Mouse (Mus musculus) kidney, adult 2 months (tissue): ENCODE measurements at regions not wholly inside any gene's neighbourhood (a gene's known extent, or its start where the extent isn't known, plus 50 kb on each side); places are given as distances from the start of the nearest gene placed in this dataset.

ENCODE experiments used
- CTCF ChIP-seq: fragments of 200-500 bp; conservative IDR thresholded peaks from 2 replicates; pipeline ENCODE4 v1.5.1; 2011; ENCODE audit warnings: low read depth, mild to moderate bottlenecking, control low read depth, low read length, moderate library complexity, mixed read lengths; ENCODE audit not compliant: insufficient read depth, insufficient read length
- POLR2A ChIP-seq: fragments of 200-500 bp; IDR thresholded peaks from one replicate; pipeline ENCODE4 v1.6.1; 2011; ENCODE audit warnings: low read depth, low read length, control low read depth

DNA sequence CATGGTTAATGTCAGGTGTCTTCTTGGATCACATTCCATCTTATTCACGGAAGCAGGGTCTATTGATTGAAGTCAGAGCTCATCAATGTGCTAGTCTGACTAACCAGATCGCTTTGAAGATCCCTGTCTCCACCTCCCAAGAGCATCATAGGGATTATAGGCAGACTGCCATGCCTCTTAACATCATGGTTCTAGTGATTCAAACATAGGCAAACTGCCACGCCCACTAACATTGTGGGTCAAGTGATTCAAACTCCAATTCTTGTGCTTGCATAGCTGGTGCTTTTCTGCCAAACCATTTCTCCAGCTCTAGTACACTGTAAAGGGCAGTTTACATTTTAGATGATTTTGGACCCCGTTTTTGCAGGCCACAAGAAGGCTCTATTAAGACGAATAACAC lies 77.1 kb upstream of the Sash1 start:
- TF ChIP-seq CTCF (no peak), POLR2A (no peak)
